Mouse (Mus musculus) testis, adult 2 months (tissue): ENCODE data around the gene Rab3a. TPM values are rescaled to one million over a fixed set of nuclear protein-coding genes. Genes with fewer than 3 reads are reported as not detected.

Experiments
- H3K27ac ChIP-seq: fragments of 200-500 bp; 2 replicates; pipeline ENCODE4 v1.5.1; 2012; ENCODE audit warnings: low read depth, low read length; ENCODE audit not compliant: control insufficient read depth, insufficient read depth
- H3K27me3 ChIP-seq: fragments of 200-500 bp; 2 replicates; pipeline ENCODE4 v1.6.1; 2012; ENCODE audit warnings: mild to moderate bottlenecking, low read length, moderate library complexity; ENCODE audit not compliant: control insufficient read depth, insufficient read depth
- H3K36me3 ChIP-seq: fragments of 200-500 bp; 2 replicates; pipeline ENCODE4 v1.6.1; 2012; ENCODE audit warnings: mild to moderate bottlenecking, low read length; ENCODE audit not compliant: control insufficient read depth, insufficient read depth
- H3K4me1 ChIP-seq: fragments of 200-500 bp; 2 replicates; pipeline ENCODE4 v1.6.1; 2012; ENCODE audit warnings: low read length; ENCODE audit not compliant: control insufficient read depth, insufficient read depth
- H3K4me3 ChIP-seq: fragments of 200-500 bp; 2 replicates; pipeline ENCODE4 v1.5.1; 2012; ENCODE audit warnings: low read depth, mild to moderate bottlenecking, low read length, moderate library complexity, mixed read lengths; ENCODE audit not compliant: control insufficient read depth
- CTCF ChIP-seq: fragments of 200-500 bp; IDR thresholded peaks from 2 replicates; pipeline ENCODE4 v1.5.1; 2012; ENCODE audit warnings: low read depth, mild to moderate bottlenecking, inconsistent platforms, low read length, moderate library complexity; ENCODE audit not compliant: control insufficient read depth, insufficient read depth, insufficient replicate concordance
- POLR2A ChIP-seq: fragments of 200-500 bp; IDR thresholded peaks from 2 replicates; pipeline ENCODE4 v1.6.1; 2012; ENCODE audit warnings: low read depth, mild to moderate bottlenecking, inconsistent platforms, low read length, moderate library complexity; ENCODE audit not compliant: control insufficient read depth
- polyA plus RNA-seq: library from polyadenylated mRNA; depleted of rRNA; stranded (reverse); fragments of >200 nt; gene quantifications from 2 replicates; pipeline ENCODE4 v1.2.3, GENCODE M21; 2012

Gene Rab3a
- polyA plus RNA-seq, 1 experiment = 8.2 TPM

GRCm38 (mm10) chr8:70790846-70791245 is 36.4 kb downstream of the Rab3a start:
- Histone ChIP-seq H3K4me1 (peaks cover 24% of the 10 kb centered on the region), H3K4me3 (no peak overlapping the region), H3K27me3 (no peaks in the 10 kb centered on the region), H3K36me3 (no peaks in the 10 kb centered on the region), H3K27ac (no peak overlapping the region)
- TF ChIP-seq POLR2A (no peak), CTCF (no peak)

- Histone ChIP-seq H3K36me3 (no peaks in the 10 kb centered on the region), H3K4me1 (peaks cover 26% of the 10 kb centered on the region), H3K4me3 (no peak overlapping the region), H3K27ac (no peak overlapping the region), H3K27me3 (no peaks in the 10 kb centered on the region)
- TF ChIP-seq POLR2A = no peak
- no peak for TF ChIP-seq CTCF
Measured at GRCm38 (mm10) chr8:70791294-70791701, 36.8 kb downstream of the Rab3a start.

DNA sequence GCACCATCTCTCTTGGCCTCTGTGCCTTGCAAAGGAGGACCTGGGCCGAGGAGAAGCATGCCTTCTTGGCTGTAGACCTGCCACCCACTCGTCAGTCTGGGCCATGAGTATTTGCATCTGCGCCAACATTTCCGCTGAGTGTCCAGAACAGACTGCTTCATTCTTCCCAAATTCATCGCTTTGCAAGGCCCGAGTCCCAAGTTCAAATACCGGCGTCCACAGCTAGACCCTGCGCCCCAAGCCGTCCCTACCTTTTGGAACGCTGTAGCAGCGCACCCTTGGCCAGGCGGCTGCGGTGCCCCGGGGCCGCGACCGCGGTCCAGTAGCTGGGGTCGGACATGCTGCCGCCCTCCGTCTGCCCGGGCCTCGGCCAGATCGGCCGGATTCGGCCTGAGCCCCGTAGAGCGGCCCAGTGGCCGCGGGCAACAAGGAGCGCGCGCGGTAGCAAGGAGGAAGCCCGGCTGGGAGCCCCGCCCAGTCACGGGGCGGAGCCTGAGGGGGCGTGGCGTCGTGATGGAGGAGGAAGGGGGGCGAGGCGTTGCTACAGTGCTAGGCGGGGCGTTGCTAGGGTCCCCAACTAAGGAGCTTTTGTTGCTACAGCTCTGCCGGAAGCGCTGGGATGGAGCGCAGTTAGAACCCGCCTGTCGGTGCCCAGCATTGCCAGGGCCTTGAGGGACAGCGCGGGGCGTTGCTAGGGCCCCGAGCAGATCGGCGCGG is 37.7 kb downstream of the Rab3a start:
- H3K4me3 ChIP-seq = peak overlapping the region; percentile 84
- no peaks in the 10 kb centered on the region for H3K36me3 ChIP-seq
- H3K27ac ChIP-seq = peak overlapping the region; percentile 42
- H3K27me3 ChIP-seq = no peaks in the 10 kb centered on the region
- TF ChIP-seq CTCF (no peak), POLR2A (peak; percentile 56; the same call in 1 of the 2 replicates)
- H3K4me1 ChIP-seq = peaks cover 32% of the 10 kb centered on the region

- no peak for TF ChIP-seq POLR2A
- no peak for TF ChIP-seq CTCF
- H3K27me3 ChIP-seq = no peaks in the 10 kb centered on the region
- peaks cover 33% of the 10 kb centered on the region for H3K4me1 ChIP-seq
- H3K4me3 ChIP-seq = peak overlapping the region; percentile 84
- H3K36me3 ChIP-seq = no peaks in the 10 kb centered on the region
- peak overlapping the region; percentile 42 for H3K27ac ChIP-seq
Measured at GRCm38 (mm10) chr8:70792700-70793099, 38.2 kb downstream of the Rab3a start.

- TF ChIP-seq POLR2A (no peak), CTCF (no peak)
- H3K4me1 ChIP-seq = peaks cover 35% of the 10 kb centered on the region
- H3K4me3 ChIP-seq = no peak overlapping the region
- H3K27me3 ChIP-seq = no peaks in the 10 kb centered on the region
- no peaks in the 10 kb centered on the region for H3K36me3 ChIP-seq
- no peak overlapping the region for H3K27ac ChIP-seq
Measured at GRCm38 (mm10) chr8:70794215-70794614, 39.7 kb downstream of the Rab3a start.

GRCm38 (mm10) chr8:70795370-70795769 is 40.9 kb downstream of the Rab3a start:
- no peaks in the 10 kb centered on the region for H3K27me3 ChIP-seq
- TF ChIP-seq POLR2A (no peak), CTCF (no peak)
- H3K27ac ChIP-seq = no peak overlapping the region
- H3K36me3 ChIP-seq = no peaks in the 10 kb centered on the region
- no peak overlapping the region for H3K4me3 ChIP-seq
- peaks cover 35% of the 10 kb centered on the region for H3K4me1 ChIP-seq

- Histone ChIP-seq H3K27me3 (no peaks in the 10 kb centered on the region), H3K4me3 (peak overlapping the region; percentile 71), H3K27ac (no peak overlapping the region), H3K36me3 (no peaks in the 10 kb centered on the region), H3K4me1 (peaks cover 34% of the 10 kb centered on the region)
- TF ChIP-seq POLR2A = no peak
- TF ChIP-seq CTCF = no peak
Measured at GRCm38 (mm10) chr8:70796403-70797080, 42.1 kb downstream of the Rab3a start.
